Mouse (Mus musculus) midbrain, postnatal 0 days (tissue): ENCODE measurements at regions not wholly inside any gene's neighbourhood (a gene's known extent, or its start where the extent isn't known, plus 50 kb on each side); places are given as distances from the start of the nearest gene placed in this dataset.

Experiments
- ATAC-seq: fragments of 200-750 bp; cut with Nextera tagmentation; 2 replicates; pipeline ENCODE4 v1.8.0; 2017; ENCODE audit warnings: moderate number of reproducible peaks, mild to moderate bottlenecking, moderate TSS enrichment, moderate library complexity; ENCODE audit not compliant: low FRiP score
- DNase-seq: peaks from one replicate; pipeline ENCODE4 v3.0.0-alpha.2; 2015; ENCODE audit warnings: low spot score
- H3K27ac ChIP-seq: fragments of 300-500 bp; sonication (generic); 2 replicates; pipeline ENCODE4 v1.5.1; 2014; ENCODE audit warnings: low read depth, mild to moderate bottlenecking, low read length, mixed read lengths
- H3K27me3 ChIP-seq: fragments of 300-500 bp; sonication (generic); 2 replicates; pipeline ENCODE4 v1.6.1; 2014; ENCODE audit warnings: low read length, control low read depth, mixed read lengths; ENCODE audit not compliant: insufficient read depth
- H3K36me3 ChIP-seq: fragments of 300-500 bp; sonication (generic); 2 replicates; pipeline ENCODE4 v1.6.1; 2014; ENCODE audit warnings: low read length, control low read depth, mixed read lengths; ENCODE audit not compliant: insufficient read depth
- H3K4me1 ChIP-seq: fragments of 300-500 bp; sonication (generic); 2 replicates; pipeline ENCODE4 v1.6.1; 2014; ENCODE audit warnings: mild to moderate bottlenecking, control low read depth, antibody characterized with exemption, low read length, mixed read lengths; ENCODE audit not compliant: insufficient read depth
- H3K4me2 ChIP-seq: fragments of 300-500 bp; sonication (generic); 2 replicates; pipeline ENCODE4 v1.6.1; 2014; ENCODE audit warnings: low read depth, mild to moderate bottlenecking, low read length, mixed read lengths; ENCODE audit not compliant: poor library complexity, severe bottlenecking
- H3K4me3 ChIP-seq: fragments of 300-500 bp; sonication (generic); 2 replicates; pipeline ENCODE4 v1.5.1; 2014; ENCODE audit warnings: low read depth, mild to moderate bottlenecking, low read length, moderate library complexity
- H3K9ac ChIP-seq: fragments of 300-500 bp; sonication (generic); replicated peaks from 2 replicates; pipeline ENCODE4 v1.6.1; 2014; ENCODE audit warnings: mild to moderate bottlenecking, low read length, moderate library complexity, mixed read lengths; ENCODE audit not compliant: poor library complexity, severe bottlenecking
- H3K9me3 ChIP-seq: fragments of 300-500 bp; sonication (generic); 2 replicates; pipeline ENCODE4 v1.6.1; 2016; ENCODE audit warnings: low read length, control low read depth
- CTCF ChIP-seq: IDR thresholded peaks from 2 replicates; pipeline ENCODE4 v1.5.1; 2016; ENCODE audit warnings: antibody characterized with exemption, mild to moderate bottlenecking
- WGBS: fragments of 180-500 bp; shearing (Covaris S2); extraction: QIAGEN DNeasy Blood & Tissue Kit; methylation state at CpG from one replicate; pipeline ENCODE4 v1.1.7; 2014; 5-methylcytosine and 5-hydroxymethylcytosine counted together

GRCm38 (mm10) chr5:75367282-75367681 is 207.4 kb upstream of the Kit start:
- TF ChIP-seq CTCF, result no peak
- no peak for ATAC-seq
- no peak for DNase-seq
- H3K36me3 ChIP-seq, result no peaks in the 10 kb centered on the region
- WGBS, result 81% methylated on average over 5 of the region's 5 CpGs
- H3K27ac ChIP-seq, result no peak overlapping the region
- no peak overlapping the region for H3K4me3 ChIP-seq
- no peaks in the 10 kb centered on the region for H3K9me3 ChIP-seq
- no peak overlapping the region for H3K9ac ChIP-seq
- H3K4me1 ChIP-seq, result no peaks in the 10 kb centered on the region
- no peak overlapping the region for H3K4me2 ChIP-seq
- H3K27me3 ChIP-seq, result no peaks in the 10 kb centered on the region

DNA sequence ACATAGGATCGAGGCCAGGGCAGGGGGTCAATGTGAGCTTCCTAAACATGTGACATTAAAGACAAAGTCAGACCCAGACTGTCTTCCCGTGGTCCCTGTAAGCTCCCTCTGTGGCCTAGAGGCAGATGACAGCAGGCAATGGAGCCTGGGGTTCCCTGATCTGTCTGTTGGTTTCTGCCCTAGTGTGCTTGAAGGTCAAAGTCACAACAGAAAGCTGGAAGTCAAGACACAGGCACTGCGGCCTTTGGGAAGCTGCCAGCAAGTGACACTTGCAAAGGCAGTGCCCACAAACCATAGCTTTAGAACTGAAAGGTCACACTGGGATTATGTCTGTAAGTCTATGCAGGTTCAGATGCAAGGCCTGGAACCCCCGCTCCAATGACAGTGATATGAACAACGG is 206.0 kb upstream of the Kit start:
- no peak overlapping the region for H3K27ac ChIP-seq
- ATAC-seq, result no peak

DNA sequence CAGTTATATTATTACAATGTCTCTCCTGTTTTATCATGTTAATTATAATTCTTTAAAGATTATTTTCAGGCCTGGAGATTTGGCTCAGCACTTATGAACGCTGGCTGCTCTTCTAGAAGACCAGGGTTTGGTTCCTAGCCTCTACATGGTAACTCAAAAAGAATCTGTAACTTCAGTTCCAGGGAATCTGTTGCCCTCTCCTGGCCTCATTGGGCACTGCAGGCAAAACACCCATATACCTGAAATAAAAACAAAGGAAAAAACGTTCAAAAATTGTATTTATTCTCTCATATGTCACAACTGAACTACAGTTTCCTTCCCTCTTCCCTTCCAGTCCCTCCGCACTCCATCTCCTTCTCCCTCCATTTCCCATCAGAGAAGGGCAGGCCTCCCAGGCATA is 201.9 kb upstream of the Kit start:
- H3K36me3 ChIP-seq, result no peaks in the 10 kb centered on the region
- 73% methylated on average over 3 of the region's 3 CpGs for WGBS
- no peak for ATAC-seq
- H3K4me2 ChIP-seq, result no peak overlapping the region
- no peaks in the 10 kb centered on the region for H3K27me3 ChIP-seq
- no peak overlapping the region for H3K9ac ChIP-seq
- H3K9me3 ChIP-seq, result no peaks in the 10 kb centered on the region
- no peak for DNase-seq
- H3K4me1 ChIP-seq, result no peaks in the 10 kb centered on the region
- peak; percentile 42 for TF ChIP-seq CTCF
- no peak overlapping the region for H3K27ac ChIP-seq
- no peak overlapping the region for H3K4me3 ChIP-seq

More for the DNA sequence above, 206.0 kb upstream of the Kit start:
- Histone ChIP-seq H3K4me1 (no peaks in the 10 kb centered on the region), H3K36me3 (no peaks in the 10 kb centered on the region), H3K27me3 (no peaks in the 10 kb centered on the region), H3K9me3 (no peaks in the 10 kb centered on the region), H3K4me2 (no peak overlapping the region), H3K4me3 (no peak overlapping the region), H3K9ac (no peak overlapping the region)
- no peak for TF ChIP-seq CTCF
- no peak for DNase-seq
- WGBS, result 87% methylated on average over 5 of the region's 5 CpGs

DNA sequence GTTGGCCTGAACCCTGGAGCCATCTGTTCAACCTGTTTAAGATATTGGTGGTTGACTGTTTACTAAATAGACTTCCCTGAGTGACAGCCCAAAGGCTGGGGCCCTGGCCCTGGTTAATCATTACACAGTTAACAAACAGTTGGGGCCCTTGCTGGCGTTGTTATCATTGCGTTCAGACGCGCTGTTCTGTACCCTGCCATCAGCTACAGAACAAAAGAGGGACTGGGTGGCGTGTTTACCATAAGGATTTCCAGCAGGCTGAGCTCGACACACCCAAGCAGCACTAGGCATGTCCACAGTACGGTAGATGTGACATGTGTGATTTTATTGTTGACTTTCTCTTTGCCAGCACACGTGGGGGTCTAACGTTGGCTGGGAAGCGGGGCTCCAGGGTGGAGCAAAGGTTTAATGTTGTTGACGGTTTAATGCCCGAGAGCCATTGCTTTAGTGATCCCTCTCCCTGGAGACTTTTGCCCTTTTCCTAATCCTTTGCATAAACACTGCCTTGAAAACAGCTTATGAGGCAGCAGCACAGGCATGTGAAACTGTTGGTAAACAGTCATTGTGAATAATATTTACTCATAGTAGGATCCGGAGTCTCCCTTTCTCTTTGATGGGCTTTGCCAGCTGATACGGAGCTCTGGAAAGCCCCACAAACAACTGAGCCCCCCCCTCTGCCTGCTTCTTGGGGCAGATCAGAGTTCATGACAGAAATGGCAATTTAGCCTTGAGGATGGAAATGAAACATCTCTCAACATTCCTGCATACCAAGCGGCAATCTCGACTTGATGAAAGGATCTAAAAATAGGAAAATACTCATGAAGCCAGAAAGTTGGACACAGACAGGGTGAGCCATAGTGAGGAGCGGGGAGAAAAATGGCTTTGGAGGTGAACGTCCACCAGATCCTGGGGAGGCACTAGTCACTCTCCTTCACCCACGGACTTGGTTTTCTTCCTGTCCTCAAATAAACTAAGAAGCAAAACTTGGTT is 197.1 kb upstream of the Kit start:
- WGBS, result 48% methylated on average over 19 of the region's 19 CpGs
- Histone ChIP-seq H3K27me3 (no peaks in the 10 kb centered on the region), H3K9ac (no peak overlapping the region), H3K4me2 (no peak overlapping the region), H3K4me3 (no peak overlapping the region), H3K4me1 (no peaks in the 10 kb centered on the region), H3K27ac (no peak overlapping the region), H3K9me3 (no peaks in the 10 kb centered on the region), H3K36me3 (no peaks in the 10 kb centered on the region)
- TF ChIP-seq CTCF, result no peak
- ATAC-seq (no peak), DNase-seq (no peak)

- ATAC-seq, result no peak
- Histone ChIP-seq H3K9me3 (no peaks in the 10 kb centered on the region), H3K36me3 (no peaks in the 10 kb centered on the region), H3K4me1 (no peaks in the 10 kb centered on the region), H3K9ac (no peak overlapping the region), H3K27me3 (no peaks in the 10 kb centered on the region), H3K4me2 (no peak overlapping the region), H3K27ac (no peak overlapping the region), H3K4me3 (no peak overlapping the region)
- 52% methylated on average over 2 of the region's 2 CpGs for WGBS
- TF ChIP-seq CTCF, result no peak
- no peak for DNase-seq
These were observed 196.1 kb upstream of the Kit start for GRCm38 (mm10) chr5:75378655-75379054.

GRCm38 (mm10) chr5:75380340-75380739 is 194.4 kb upstream of the Kit start:
- H3K27ac ChIP-seq, result no peak overlapping the region
- H3K4me3 ChIP-seq, result no peak overlapping the region
- H3K9ac ChIP-seq, result no peak overlapping the region
- TF ChIP-seq CTCF, result peak; percentile 60
- H3K4me1 ChIP-seq, result no peaks in the 10 kb centered on the region
- no peaks in the 10 kb centered on the region for H3K9me3 ChIP-seq
- H3K27me3 ChIP-seq, result no peaks in the 10 kb centered on the region
- H3K4me2 ChIP-seq, result no peak overlapping the region
- DNase-seq (peak; percentile 27), ATAC-seq (no peak)
- H3K36me3 ChIP-seq, result no peaks in the 10 kb centered on the region
- 76% methylated on average over 1 of the region's 1 CpGs for WGBS
